Mouse (Mus musculus): ENCODE measurements around the gene Dnah10.

GRCm38 (mm10) chr5:124879801-124880200, 154.9 kb downstream of the Dnah10 start:
- TF ChIP-seq CTCF (IDR thresholded peaks at IDR 0.05; ENCODE audit: low read depth, low read length) (no peak), POLR2A (IDR thresholded peaks at IDR 0.05; ENCODE audit: extremely low read depth, insufficient read depth, low read length) (no peak)

Measured in liver, adult 2 months (tissue).